Mouse (Mus musculus): ENCODE results near the gene Dnajc24.

The Dnajc24 gene

GRCm38 (mm10) chr2:106002835-106003739 is at the start of gene Dnajc24:
Gene Dnajc24 (minus strand): TSS chr2:106003549.
- peak; percentile 89 for DNase-seq

- DNase-seq, result no peak
Observed at GRCm38 (mm10) chr2:106046686-106047085, 43.3 kb upstream of the Dnajc24 start.

- no peak for DNase-seq
Observed at GRCm38 (mm10) chr2:106042495-106042894, 39.1 kb upstream of the Dnajc24 start.

GRCm38 (mm10) chr2:106041961-106042360 is 38.6 kb upstream of the Dnajc24 start:
- DNase-seq, result no peak

- DNase-seq, result no peak
Observed at GRCm38 (mm10) chr2:106038286-106038685, 34.9 kb upstream of the Dnajc24 start.

GRCm38 (mm10) chr2:106024895-106025294 is 21.5 kb upstream of the Dnajc24 start:
- no peak for DNase-seq

GRCm38 (mm10) chr2:106008415-106008814 is 5.1 kb upstream of the Dnajc24 start:
- DNase-seq, result no peak

- no peak for DNase-seq
Observed at GRCm38 (mm10) chr2:105987999-105988398, 15.3 kb downstream of the Dnajc24 start.

GRCm38 (mm10) chr2:105987131-105987530 is 16.2 kb downstream of the Dnajc24 start:
- no peak for DNase-seq

- no peak for DNase-seq
Observed at GRCm38 (mm10) chr2:105985206-105985605, 18.1 kb downstream of the Dnajc24 start.

- DNase-seq, result no peak
Observed at GRCm38 (mm10) chr2:105978065-105978464, 25.3 kb downstream of the Dnajc24 start.

GRCm38 (mm10) chr2:105973941-105974340 is 29.4 kb downstream of the Dnajc24 start:
- no peak for DNase-seq

GRCm38 (mm10) chr2:105963447-105963846 is 39.9 kb downstream of the Dnajc24 start:
- DNase-seq, result no peak

- no peak for DNase-seq
Observed at GRCm38 (mm10) chr2:105953862-105954261, 49.5 kb downstream of the Dnajc24 start.

- DNase-seq, result no peak
Observed at GRCm38 (mm10) chr2:105951350-105951940, 51.9 kb downstream of the Dnajc24 start.

GRCm38 (mm10) chr2:105950131-105950530 is 53.2 kb downstream of the Dnajc24 start:
- DNase-seq, result no peak

- no peak for DNase-seq
Observed at GRCm38 (mm10) chr2:105917623-105918346, 85.6 kb downstream of the Dnajc24 start.
